Mouse (Mus musculus) thymus, adult 2 months (tissue): ENCODE results near the gene Krt26. TPM values are rescaled to one million over a fixed set of nuclear protein-coding genes. Genes with fewer than 3 reads are reported as not detected.

Experiments
- DNase-seq: peaks from one replicate; pipeline ENCODE4 v3.0.0; 2021
- H3K27ac ChIP-seq: fragments of 200-500 bp; 2 replicates; pipeline ENCODE4 v1.5.1; 2012; ENCODE audit warnings: low read length, control low read depth; ENCODE audit not compliant: control insufficient read depth, insufficient read depth
- H3K27me3 ChIP-seq: fragments of 200-500 bp; 2 replicates; pipeline ENCODE4 v1.6.1; 2012; ENCODE audit warnings: mild to moderate bottlenecking, low read length, moderate library complexity, mixed read lengths; ENCODE audit not compliant: control insufficient read depth, insufficient read depth
- H3K36me3 ChIP-seq: fragments of 200-500 bp; 2 replicates; pipeline ENCODE4 v1.6.1; 2012; ENCODE audit warnings: mild to moderate bottlenecking, low read length, moderate library complexity; ENCODE audit not compliant: control insufficient read depth, insufficient read depth
- H3K4me1 ChIP-seq: fragments of 200-500 bp; replicated peaks from 2 replicates; pipeline ENCODE4 v1.6.1; 2012; ENCODE audit warnings: low read length; ENCODE audit not compliant: control insufficient read depth, insufficient read depth
- H3K4me3 ChIP-seq: fragments of 200-500 bp; 2 replicates; pipeline ENCODE4 v1.5.1; 2012; ENCODE audit warnings: mild to moderate bottlenecking, low read length, control low read depth, moderate library complexity; ENCODE audit not compliant: control insufficient read depth, insufficient read depth
- CTCF ChIP-seq: fragments of 200-500 bp; IDR thresholded peaks from 2 replicates; pipeline ENCODE4 v1.5.1; 2012; ENCODE audit warnings: mild to moderate bottlenecking, control low read depth, low read length, moderate library complexity, borderline replicate concordance; ENCODE audit not compliant: control insufficient read depth, poor library complexity, insufficient read depth; ENCODE audit errors: extremely low read depth
- POLR2A ChIP-seq: fragments of 200-500 bp; IDR thresholded peaks from 2 replicates; pipeline ENCODE4 v1.6.1; 2012; ENCODE audit warnings: mild to moderate bottlenecking, low read length, control low read depth, moderate library complexity; ENCODE audit not compliant: control insufficient read depth, poor library complexity, insufficient read depth; ENCODE audit errors: extremely low read depth
- WGBS: fragments of 180-500 bp; shearing (Covaris S2); methylation state at CpG from one replicate; pipeline ENCODE4 v1.1.7; 2018; 5-methylcytosine and 5-hydroxymethylcytosine counted together
- polyA plus RNA-seq: library from polyadenylated mRNA; depleted of rRNA; stranded (reverse); fragments of >200 nt; gene quantifications from 2 replicates; pipeline ENCODE4 v1.2.3, GENCODE M21; 2012

The Krt26 gene
- polyA plus RNA-seq, 1 experiment = not detected

DNA sequence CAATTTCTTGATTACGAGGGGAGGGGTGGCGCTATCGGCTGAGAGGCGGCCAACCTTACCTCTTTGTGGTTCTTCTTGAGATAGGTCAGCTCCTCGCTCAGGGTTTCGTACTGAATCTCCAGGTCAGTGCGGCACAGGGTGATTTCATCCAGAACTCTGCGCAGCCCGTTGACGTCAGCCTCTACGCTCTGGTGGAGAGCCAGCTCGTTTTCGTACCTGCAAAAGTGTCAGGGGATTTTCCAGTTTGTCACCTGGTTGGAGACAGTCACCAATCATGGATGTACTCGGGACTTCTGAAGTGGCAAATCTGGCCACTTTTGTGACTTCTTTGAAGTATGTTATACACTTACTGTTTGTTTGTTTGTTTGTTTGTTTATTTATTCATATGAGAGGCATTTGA, 16.7 kb downstream of the Krt26 start:
- TF ChIP-seq POLR2A (no peak), CTCF (no peak)
- WGBS = 86% methylated on average over 14 of the region's 14 CpGs
- Histone ChIP-seq H3K36me3 (no peaks in the 10 kb centered on the region), H3K4me1 (no peaks in the 10 kb centered on the region), H3K27me3 (no peaks in the 10 kb centered on the region), H3K27ac (no peak overlapping the region), H3K4me3 (no peak overlapping the region)
- DNase-seq = no peak

DNA sequence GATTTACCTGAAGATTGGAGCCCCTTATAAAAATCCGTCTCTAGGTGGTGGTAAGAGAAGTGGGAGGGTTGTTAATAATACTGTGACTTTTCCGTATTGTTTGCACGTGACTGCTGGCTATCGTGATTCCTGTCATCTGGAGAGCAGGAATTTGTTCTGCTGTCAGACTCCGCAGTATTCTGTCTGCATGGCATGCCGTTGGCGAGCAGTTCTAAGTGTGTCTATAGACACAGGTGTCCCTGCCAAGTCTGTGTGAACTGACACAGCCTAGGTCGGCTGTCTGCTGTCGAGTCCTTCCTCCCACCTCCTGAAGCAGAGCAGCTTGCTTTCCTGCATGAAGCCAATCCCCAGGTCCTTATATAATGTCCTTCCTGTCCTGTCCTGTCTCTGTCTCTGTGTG, 18.6 kb downstream of the Krt26 start:
- no peaks in the 10 kb centered on the region for H3K27me3 ChIP-seq
- DNase-seq = no peak
- TF ChIP-seq POLR2A (no peak), CTCF (no peak)
- H3K4me1 ChIP-seq = no peaks in the 10 kb centered on the region
- WGBS = 78% methylated on average over 9 of the region's 9 CpGs
- H3K27ac ChIP-seq = no peak overlapping the region
- no peak overlapping the region for H3K4me3 ChIP-seq
- H3K36me3 ChIP-seq = no peaks in the 10 kb centered on the region

DNA sequence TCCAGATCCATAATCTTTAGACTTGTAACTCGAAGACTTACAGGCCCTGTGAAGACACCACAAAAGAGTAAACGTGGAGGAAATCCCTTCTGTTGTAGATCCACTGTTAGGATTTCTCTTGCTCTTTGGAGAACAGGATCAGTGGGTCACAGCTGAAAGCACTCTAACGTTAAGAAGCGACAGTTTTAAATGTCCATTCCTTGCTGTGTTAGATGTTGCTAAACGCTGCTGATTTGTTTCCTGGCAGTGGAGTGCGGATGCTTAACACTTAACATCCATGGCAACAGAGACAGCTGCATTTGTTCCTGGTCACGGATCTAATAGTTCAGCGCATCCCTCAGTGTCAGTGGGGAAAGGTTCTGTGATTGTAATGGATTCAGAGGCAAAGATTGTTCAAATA, 21.2 kb downstream of the Krt26 start:
- no peak overlapping the region for H3K27ac ChIP-seq
- H3K27me3 ChIP-seq = no peaks in the 10 kb centered on the region
- TF ChIP-seq CTCF = no peak
- TF ChIP-seq POLR2A = no peak
- no peaks in the 10 kb centered on the region for H3K36me3 ChIP-seq
- no peak overlapping the region for H3K4me3 ChIP-seq
- no peaks in the 10 kb centered on the region for H3K4me1 ChIP-seq
- DNase-seq = no peak
- WGBS = 84% methylated on average over 8 of the region's 8 CpGs

- H3K4me1 ChIP-seq = no peaks in the 10 kb centered on the region
- H3K27ac ChIP-seq = no peak overlapping the region
- no peaks in the 10 kb centered on the region for H3K36me3 ChIP-seq
- H3K27me3 ChIP-seq = no peaks in the 10 kb centered on the region
- DNase-seq = no peak
- no peak overlapping the region for H3K4me3 ChIP-seq
- 93% methylated on average over 2 of the region's 2 CpGs for WGBS
- TF ChIP-seq CTCF (no peak), POLR2A (no peak)
These were observed 23.2 kb downstream of the Krt26 start for GRCm38 (mm10) chr11:99314594-99314993.

DNA sequence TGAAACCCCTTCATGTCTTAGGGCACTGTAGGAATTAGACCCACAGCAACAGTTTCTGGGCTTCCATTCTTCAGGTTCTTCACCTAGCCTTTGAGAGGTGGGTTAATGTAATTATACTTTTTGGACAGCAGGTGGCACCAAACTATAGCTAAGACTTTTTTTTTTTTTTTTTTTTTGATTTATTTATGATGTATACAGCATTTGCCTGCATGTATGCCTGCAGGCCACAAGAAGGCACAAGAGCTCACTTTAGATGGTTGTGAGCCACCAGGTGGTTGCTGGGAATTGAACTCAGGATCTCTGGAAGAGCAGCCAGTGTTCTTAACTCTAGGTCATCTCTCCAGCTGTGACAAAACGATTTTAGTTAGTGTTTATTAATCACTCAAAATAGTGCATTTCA, 26.9 kb downstream of the Krt26 start:
- TF ChIP-seq POLR2A = no peak
- TF ChIP-seq CTCF = no peak
- Histone ChIP-seq H3K36me3 (no peaks in the 10 kb centered on the region), H3K4me1 (no peaks in the 10 kb centered on the region), H3K27ac (no peak overlapping the region), H3K27me3 (no peaks in the 10 kb centered on the region), H3K4me3 (no peak overlapping the region)
- DNase-seq = peak; percentile 6
- WGBS = 97% methylated on average over 1 of the region's 1 CpGs

DNA sequence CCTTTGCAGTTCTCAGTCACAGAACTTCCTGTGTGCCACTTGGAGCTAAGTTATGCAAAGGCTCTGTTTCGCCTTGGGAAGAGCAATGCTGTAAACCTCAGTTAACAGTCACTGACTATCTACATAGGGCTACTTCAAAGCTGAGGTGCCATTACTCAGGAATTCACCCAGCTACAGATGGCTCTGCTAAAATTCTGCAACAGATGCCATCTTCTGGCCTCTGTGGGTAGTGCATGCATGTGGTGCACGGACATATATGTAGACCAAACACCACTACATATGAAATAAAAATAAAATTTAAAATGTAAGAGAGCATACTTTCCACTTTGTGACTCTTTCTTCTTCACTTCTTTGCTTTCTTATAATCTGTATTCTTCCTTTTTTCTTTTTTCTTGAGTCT, 30.2 kb downstream of the Krt26 start:
- no peak overlapping the region for H3K4me3 ChIP-seq
- TF ChIP-seq CTCF = no peak
- TF ChIP-seq POLR2A = no peak
- H3K4me1 ChIP-seq = no peaks in the 10 kb centered on the region
- peak; percentile 62 for DNase-seq
- H3K27me3 ChIP-seq = no peaks in the 10 kb centered on the region
- WGBS = 37% methylated on average over 2 of the region's 2 CpGs
- no peaks in the 10 kb centered on the region for H3K36me3 ChIP-seq
- H3K27ac ChIP-seq = no peak overlapping the region

GRCm38 (mm10) chr11:99295039-99295438, 42.7 kb downstream of the Krt26 start:
- no peak for DNase-seq
- Histone ChIP-seq H3K36me3 (no peaks in the 10 kb centered on the region), H3K4me1 (no peaks in the 10 kb centered on the region), H3K27ac (no peak overlapping the region), H3K27me3 (no peaks in the 10 kb centered on the region), H3K4me3 (no peak overlapping the region)
- 53% methylated on average over 5 of the region's 5 CpGs for WGBS
- TF ChIP-seq POLR2A = no peak
- no peak for TF ChIP-seq CTCF
